Mouse (Mus musculus) bone marrow, adult 2 months (tissue): Measurements from ENCODE around the gene Hoxc9.

Experiments used
- CTCF ChIP-seq: fragments of 200-500 bp; IDR thresholded peaks from 2 replicates; pipeline ENCODE4 v1.5.1; 2011; ENCODE audit warnings: low read length, control low read depth; ENCODE audit not compliant: control insufficient read depth, insufficient read depth
- POLR2A ChIP-seq: fragments of 200-500 bp; IDR thresholded peaks from 2 replicates; pipeline ENCODE4 v1.6.1; 2011; ENCODE audit warnings: low read depth, mild to moderate bottlenecking, control low read depth, low read length, borderline replicate concordance; ENCODE audit not compliant: control insufficient read depth

DNA sequence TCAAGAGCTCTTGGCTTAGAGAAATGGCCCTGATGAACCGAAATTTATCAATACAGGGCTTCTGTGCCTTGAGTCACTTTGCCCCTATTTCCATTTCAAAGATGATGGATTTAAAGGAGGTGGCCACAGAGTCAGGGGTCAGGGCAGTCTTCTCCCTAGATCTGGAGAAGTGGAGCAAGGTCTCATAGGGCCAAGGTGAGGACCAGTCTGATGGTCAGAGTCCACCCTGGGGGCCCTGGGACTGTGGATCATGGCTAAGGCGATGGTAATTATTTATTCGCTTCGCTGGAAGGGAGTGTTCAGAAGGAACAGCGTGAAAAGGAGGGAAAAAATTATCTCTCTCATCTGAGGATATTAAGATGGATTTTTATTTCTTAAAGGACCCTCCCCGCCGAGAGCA lies 1.2 kb upstream of the Hoxc9 start:
- TF ChIP-seq POLR2A (no peak), CTCF (no peak)
